Mouse (Mus musculus): ENCODE data around the gene Ntm. TPM values are rescaled to one million over a fixed set of nuclear protein-coding genes. Genes with fewer than 3 reads are reported as not detected.

Ntm gene
- total RNA-seq, 2 experiments from 2014 or later, result 9.7 to 10.8 TPM

DNA sequence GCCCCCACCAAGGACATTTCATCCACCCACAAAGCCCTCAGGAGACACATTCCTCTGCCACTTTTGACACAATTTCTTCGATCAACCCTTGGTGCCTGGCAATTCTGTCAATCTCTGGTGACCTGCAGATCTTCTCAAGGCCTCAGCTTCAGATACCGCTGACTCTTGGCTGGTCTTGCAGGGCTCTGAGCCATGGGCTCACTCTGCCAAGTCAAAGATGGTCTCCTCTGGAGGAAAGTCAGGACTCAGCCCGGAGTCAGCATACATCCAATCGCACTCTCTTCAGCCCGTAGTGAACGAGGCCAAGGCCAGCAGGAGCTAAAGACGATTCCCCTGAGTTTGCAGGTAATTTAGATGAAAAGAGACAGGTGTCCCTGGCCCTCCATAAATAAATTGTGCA lies 299.7 kb downstream of the Ntm start:
- DNase-seq (ENCODE audit: low spot score in 2 of 2), result no peak

- no peak for DNase-seq (ENCODE audit: low spot score in 2 of 2)
These were observed 301.3 kb downstream of the Ntm start for GRCm38 (mm10) chr9:29661468-29662145.

- DNase-seq (ENCODE audit: low spot score in 2 of 2), result no peak
These were observed 302.8 kb downstream of the Ntm start for GRCm38 (mm10) chr9:29660059-29660613.

DNA sequence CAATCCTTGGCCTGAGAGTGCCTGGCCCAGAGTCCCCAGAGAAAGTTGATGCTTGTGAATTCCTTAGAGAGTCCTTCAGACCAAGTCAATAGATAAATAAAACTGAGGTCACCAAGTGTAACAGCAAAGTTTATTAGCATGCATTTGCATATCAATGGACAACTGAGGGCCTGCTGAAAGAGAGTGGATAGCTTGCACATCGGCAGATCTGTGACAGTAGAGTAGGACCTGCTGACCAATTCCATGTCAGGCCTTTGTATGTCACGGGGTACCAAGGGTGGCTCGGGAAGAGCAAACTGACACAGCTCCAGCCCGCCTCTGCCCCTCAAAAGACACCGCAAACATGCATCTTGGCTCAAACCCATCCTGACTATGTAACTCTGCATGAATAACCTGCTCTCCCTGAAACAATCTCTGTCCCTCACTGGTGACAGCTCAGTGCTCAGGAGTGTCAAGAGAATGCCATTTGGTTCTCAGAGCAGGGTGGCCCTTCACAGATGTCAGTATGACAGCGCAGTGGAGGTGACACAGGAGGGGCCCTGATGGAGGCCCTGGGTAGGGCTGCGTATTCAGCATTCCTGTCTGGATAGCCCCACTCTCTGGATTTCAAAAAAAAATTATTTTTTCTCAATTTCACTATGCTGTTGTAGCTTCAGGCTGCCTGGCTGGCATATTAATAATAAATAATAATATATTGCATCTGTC lies 305.0 kb downstream of the Ntm start:
- DNase-seq (ENCODE audit: low spot score in 2 of 2), result no peak

GRCm38 (mm10) chr9:29654885-29655284 lies 308.1 kb downstream of the Ntm start:
- DNase-seq (ENCODE audit: low spot score in 2 of 2), result no peak

DNA sequence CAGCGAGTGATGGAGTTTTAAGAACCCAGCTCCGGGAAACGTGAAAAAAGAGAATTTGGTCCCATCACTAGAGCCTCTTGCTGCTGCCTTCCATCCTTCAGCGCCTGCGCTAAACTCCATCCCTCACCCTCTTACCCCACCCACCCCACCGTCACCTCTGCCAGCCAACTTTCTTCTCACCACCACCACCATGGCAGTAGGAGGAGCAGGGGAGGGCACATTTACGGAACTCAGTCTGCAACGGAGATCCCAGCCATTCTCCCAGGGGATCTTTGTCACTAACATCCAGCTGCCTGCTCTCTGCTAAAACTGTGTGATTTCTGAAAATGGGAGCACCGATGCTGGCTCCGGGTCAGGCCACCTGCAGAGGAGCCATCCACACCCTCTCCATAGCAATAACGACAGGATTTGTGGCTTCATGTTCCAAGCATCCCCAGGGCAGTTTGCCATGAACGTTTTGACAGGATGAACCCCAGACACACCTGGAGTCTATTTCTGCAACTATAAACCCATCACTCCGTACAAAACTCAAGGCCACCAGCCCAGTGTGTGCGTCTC lies 309.2 kb downstream of the Ntm start:
- no peak for DNase-seq (ENCODE audit: low spot score in 2 of 2)

DNA sequence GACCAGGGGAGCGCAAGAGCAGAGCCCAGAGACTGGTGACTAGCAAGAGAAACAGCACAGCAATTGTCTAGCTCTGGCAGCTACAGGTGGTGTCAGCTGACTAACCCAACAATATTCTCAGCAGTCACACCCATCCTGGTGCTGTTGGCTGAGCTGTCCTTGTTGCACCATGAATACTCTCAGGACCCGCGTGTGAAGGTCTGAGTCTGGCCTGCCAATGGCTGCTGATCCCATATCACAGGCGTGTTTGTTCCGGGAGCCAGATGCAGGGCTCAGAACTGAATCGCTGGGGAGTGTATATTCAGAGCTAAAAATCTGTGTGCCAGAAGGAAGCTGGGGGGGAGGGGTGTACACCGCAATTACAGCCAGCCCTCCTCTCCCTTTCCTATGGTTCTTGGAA lies 310.1 kb downstream of the Ntm start:
- DNase-seq (ENCODE audit: low spot score in 2 of 2), result no peak

DNA sequence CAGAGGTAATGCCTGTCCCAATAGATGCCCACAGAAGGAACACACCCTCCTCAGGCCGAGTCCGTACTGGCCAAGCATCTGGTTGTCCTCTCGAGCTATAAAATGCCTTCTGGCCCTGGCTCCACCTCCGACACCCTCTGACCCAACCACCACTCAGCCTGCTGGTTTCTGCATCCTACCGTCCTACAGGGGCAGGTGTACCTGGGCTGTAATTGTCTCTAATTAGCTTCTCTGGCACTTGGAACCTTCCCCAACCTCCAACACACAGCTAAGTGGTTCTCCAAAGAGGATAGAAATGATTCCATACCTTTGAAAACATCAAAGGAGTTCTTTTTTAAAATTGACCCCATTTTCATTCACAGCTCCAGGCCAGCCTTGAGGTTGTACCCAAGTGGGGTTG lies 311.1 kb downstream of the Ntm start:
- DNase-seq (ENCODE audit: low spot score in 2 of 2), result no peak

GRCm38 (mm10) chr9:29651226-29651625 lies 311.7 kb downstream of the Ntm start:
- DNase-seq (ENCODE audit: low spot score in 2 of 2), result no peak

GRCm38 (mm10) chr9:29650679-29651078 lies 312.3 kb downstream of the Ntm start:
- peak in 1 of 2 experiments; percentile 35 for DNase-seq (ENCODE audit: low spot score in 2 of 2)

- DNase-seq (ENCODE audit: low spot score in 2 of 2), result no peak
These were observed 312.7 kb downstream of the Ntm start for GRCm38 (mm10) chr9:29650266-29650665.

DNA sequence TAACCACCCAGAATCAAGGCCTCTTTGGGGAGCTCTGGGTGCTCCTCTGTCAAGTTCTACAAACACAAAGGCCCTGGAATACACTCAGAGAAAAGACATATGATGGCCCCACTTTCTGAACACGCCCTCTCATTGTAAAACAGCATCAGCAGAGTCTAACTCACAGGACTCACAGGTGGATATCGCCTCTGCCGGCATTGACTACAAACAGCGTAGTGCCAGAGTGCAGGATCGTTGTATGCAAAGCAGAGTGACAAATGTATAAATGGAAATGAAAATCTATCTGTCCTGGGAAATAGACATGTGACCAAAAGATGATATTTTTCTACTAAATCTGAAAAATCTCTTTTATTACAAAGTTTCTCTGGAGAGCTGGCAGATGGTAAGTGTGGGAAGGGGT lies 314.7 kb downstream of the Ntm start:
- DNase-seq (ENCODE audit: low spot score in 2 of 2), result no peak

- DNase-seq (ENCODE audit: low spot score in 2 of 2), result no peak
These were observed 315.2 kb downstream of the Ntm start for GRCm38 (mm10) chr9:29647764-29648163.

DNA sequence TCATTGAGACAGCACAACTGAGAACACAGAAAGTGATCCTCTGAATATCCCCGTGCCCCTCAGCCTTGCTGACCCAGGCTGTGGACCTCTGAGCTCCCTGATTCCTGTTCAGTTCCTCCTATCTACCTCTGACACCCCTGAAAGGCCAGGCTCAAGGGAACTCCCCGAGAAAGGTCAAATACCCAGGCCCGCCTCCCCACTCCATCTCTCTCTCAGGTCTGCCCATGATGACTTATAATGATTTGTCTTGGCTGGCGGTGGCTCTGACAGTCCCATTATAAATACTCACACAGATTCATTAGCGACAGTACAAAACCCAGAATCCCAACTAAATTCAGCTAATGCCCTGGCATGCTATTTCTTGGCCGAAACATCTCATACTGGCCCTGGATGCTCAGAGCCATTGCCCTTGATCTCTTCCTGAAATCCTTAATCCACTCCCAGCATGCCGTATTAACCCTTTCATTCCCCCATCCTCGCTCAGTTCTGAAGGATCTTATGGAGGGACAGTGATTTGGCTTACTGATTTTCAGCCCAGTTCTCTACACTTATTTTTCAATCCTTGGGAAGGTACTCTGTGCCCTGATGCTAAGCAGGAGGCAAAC lies 317.0 kb downstream of the Ntm start:
- DNase-seq (ENCODE audit: low spot score in 2 of 2), result no peak

- DNase-seq (ENCODE audit: low spot score in 2 of 2), result peak in 1 of 2 experiments; percentile 67
These were observed 319.8 kb downstream of the Ntm start for GRCm38 (mm10) chr9:29642997-29643657.

GRCm38 (mm10) chr9:29637335-29637734 lies 325.6 kb downstream of the Ntm start:
- no peak for DNase-seq (ENCODE audit: low spot score in 2 of 2)

GRCm38 (mm10) chr9:29617181-29617580 lies 345.8 kb downstream of the Ntm start:
- DNase-seq (ENCODE audit: low spot score in 2 of 2), result peak in 1 of 2 experiments; percentile 20

DNA sequence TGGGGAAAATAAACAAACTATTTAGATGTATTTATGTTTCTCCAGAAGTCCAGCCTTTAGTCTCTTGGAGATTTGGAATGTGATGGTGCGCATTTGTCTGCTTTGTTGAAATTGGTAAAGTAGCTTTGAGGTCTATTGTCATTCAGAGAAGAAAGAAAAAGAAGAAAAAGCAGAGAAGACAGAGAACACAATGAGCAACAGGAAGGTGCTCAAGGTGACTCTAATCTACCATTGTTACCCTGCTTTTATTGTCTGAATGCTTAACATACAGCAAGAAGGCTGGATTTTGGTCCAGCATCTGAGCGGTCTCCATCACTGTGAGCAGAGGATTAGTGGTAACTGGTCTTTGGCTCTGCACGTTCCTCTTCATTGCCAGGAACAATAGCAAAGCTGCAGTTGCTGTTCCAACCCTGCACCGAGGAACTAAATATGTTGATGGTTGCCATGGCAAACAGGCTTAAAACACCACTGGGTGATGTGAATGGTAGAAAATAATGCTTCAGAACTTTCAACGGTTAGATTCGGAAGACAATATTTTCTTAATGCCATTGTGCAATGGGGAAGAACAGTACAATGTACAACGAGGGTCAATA lies 350.8 kb downstream of the Ntm start:
- DNase-seq (ENCODE audit: low spot score in 2 of 2), result no peak

DNA sequence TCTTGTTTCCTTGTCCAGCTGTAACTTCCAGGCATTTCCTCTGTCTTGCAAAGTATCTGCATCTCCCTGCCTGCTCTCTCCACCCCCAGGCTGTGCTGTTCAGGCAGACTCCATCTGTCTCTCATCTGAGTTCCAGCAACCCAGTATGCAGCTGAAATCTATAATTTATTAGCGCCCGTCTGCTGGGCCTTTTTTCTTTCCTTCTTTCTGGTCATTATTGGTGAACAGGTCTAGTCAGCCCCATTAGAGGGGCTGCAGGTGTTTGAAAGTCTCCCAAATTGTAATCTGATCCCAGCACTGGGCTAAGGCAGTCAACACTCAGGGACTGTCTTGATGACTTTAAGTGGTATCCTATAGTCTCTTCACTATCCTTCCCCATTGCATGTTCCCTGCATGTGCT lies 352.1 kb downstream of the Ntm start:
- no peak for DNase-seq (ENCODE audit: low spot score in 2 of 2)

DNA sequence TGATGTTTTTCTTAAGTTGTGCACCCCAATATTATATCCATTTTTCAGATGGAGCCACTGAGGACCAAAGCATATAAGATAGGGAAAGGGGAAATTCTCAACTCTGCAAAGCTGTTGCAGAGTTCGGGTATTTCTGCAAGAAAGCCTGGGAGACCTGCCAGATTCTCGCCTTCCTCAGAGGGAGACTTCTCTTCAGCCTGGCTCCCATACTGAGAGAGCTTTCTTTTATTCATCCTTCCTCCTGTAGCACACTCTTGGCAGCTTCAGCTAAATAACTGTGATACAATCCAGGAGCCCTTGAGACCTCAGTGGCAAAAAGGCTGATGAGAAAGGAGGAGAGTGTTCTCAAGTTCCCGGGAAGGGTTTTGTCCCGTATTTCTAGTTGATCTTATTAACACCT lies 365.3 kb downstream of the Ntm start:
- no peak for DNase-seq (ENCODE audit: low spot score in 2 of 2)

DNA sequence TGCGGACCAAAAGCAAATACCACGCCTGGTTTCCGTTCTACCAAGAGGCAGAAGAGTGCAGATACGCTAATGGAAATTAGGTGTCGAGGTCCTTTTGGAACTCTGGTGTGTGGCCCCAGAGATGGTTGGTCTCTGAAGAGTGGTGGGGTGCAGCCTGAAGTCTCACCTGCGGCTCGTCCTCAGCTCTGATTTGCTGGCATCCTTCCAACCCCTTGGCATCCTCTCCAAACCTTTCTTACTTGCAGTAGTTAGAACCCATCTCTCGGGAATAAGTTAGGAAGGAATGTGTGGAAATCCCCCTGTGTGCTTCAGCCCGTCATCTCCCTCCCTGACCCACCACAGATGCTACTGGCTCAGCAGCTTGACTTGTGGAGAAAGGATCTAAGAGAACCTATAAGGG lies 367.6 kb downstream of the Ntm start:
- no peak for DNase-seq (ENCODE audit: low spot score in 2 of 2)
